Comparison of ENCODE assay signal across 22 mouse cellular contexts in genomic region chr4:123193791-123194190, GRCm38 (mm10). TPM values are rescaled to one million over a fixed set of nuclear protein-coding genes. Genes with fewer than 3 reads are reported as not detected.
"Had no signal": no experiment of that assay in that cellular context is flagged by ENCODE, and none has a peak within 500 bp of the region (broad histone marks: within the 10 kb centered on the region; RNA-seq: fewer than 3 reads in every experiment).

No protein-coding gene starts in this region.

- H3K4me1 ChIP-seq: midbrain, embryonic 10.5 days; midbrain, embryonic 13.5 days; neural tube, embryonic 13.5 days; neural tube, embryonic 15.5 days; stomach, embryonic 15.5 days had no signal

- H3K4me3 ChIP-seq: midbrain, embryonic 10.5 days; midbrain, embryonic 13.5 days; myocyte; neural tube, embryonic 13.5 days; neural tube, embryonic 15.5 days; stomach, embryonic 15.5 days had no signal

- H3K27ac ChIP-seq: midbrain, embryonic 10.5 days; midbrain, embryonic 13.5 days; neural tube, embryonic 13.5 days; neural tube, embryonic 15.5 days; stomach, embryonic 15.5 days; stomach, postnatal 0 days had no signal

- H3K9ac ChIP-seq: lung, embryonic 14.5 days; midbrain, embryonic 13.5 days; neural tube, embryonic 13.5 days; neural tube, embryonic 15.5 days; stomach, embryonic 15.5 days had no signal

- H3K4me2 ChIP-seq: lung, embryonic 14.5 days; midbrain, embryonic 13.5 days; neural tube, embryonic 13.5 days; neural tube, embryonic 15.5 days; stomach, embryonic 15.5 days had no signal

- H3K9me3 ChIP-seq: midbrain, embryonic 10.5 days; midbrain, embryonic 13.5 days; neural tube, embryonic 13.5 days; neural tube, embryonic 15.5 days; stomach, embryonic 15.5 days had no signal

- DNase-seq: lung, adult 18-20 months; lung, embryonic 14.5 days; lung, postnatal 10 days; lung, postnatal 4 days; right cerebral cortex, postnatal 14 days; thymus, adult 2 months; thymus, postnatal 25 days; thymus, postnatal 4 days had no signal

- ATAC-seq: midbrain, embryonic 13.5 days; midbrain, embryonic 16.5 days had no signal

- H3K36me3 ChIP-seq: midbrain, embryonic 10.5 days; midbrain, embryonic 13.5 days; neural tube, embryonic 13.5 days; stomach, embryonic 15.5 days had no signal

- H3K27me3 ChIP-seq: stomach, embryonic 15.5 days had no signal

RNA-seq across cellular contexts. Expression of gene Nt5c1a, which starts 7.5 kb away (rescaled TPM):
- total RNA-seq: megakaryocyte, adult 5-6 weeks; megakaryocyte-erythroid progenitor cell, adult 5-6 weeks had no signal
- polyA plus RNA-seq: liver, embryonic 16.5 days; lung, embryonic 14.5 days; lung, embryonic 16.5 days; midbrain, embryonic 10.5 days; midbrain, embryonic 13.5 days; myocyte; neural tube, embryonic 11.5 days; neural tube, embryonic 13.5 days; spleen, adult 2 months; stomach, embryonic 15.5 days; stomach, postnatal 0 days had no signal

RNA-seq across cellular contexts. Expression of gene Hpcal4, which starts 10.8 kb away (rescaled TPM):
- total RNA-seq: megakaryocyte, adult 5-6 weeks; megakaryocyte-erythroid progenitor cell, adult 5-6 weeks had no signal
- polyA plus RNA-seq: liver, embryonic 16.5 days; myocyte; spleen, adult 2 months had no signal

RNA-seq across cellular contexts. Expression of gene Heyl, which starts 39.6 kb away (rescaled TPM):
- total RNA-seq: megakaryocyte, adult 5-6 weeks had no signal
